Mouse (Mus musculus): ENCODE measurements around the gene Gm27021.

Gm27021 gene

GRCm38 (mm10) chr8:120667561-120668373 lies at the start of gene Gm27021, which contains the start of gene Cox4i1:
Gene Gm27021 (minus strand): TSS chr8:120668079.
Gene Cox4i1 (plus strand): TSS chr8:120668222.
- no peak for TF ChIP-seq GATA4 (IDR thresholded peaks at IDR 0.05; ENCODE audit: insufficient replicate concordance, low read length)

GRCm38 (mm10) chr8:120715996-120716680 lies 48.3 kb upstream of the Gm27021 start:
- TF ChIP-seq GATA4 (IDR thresholded peaks at IDR 0.05; ENCODE audit: insufficient replicate concordance, low read length), result no peak

GRCm38 (mm10) chr8:120715200-120715599 lies 47.3 kb upstream of the Gm27021 start:
- TF ChIP-seq GATA4 (IDR thresholded peaks at IDR 0.05; ENCODE audit: insufficient replicate concordance, low read length), result no peak

- TF ChIP-seq GATA4 (IDR thresholded peaks at IDR 0.05; ENCODE audit: insufficient replicate concordance, low read length), result no peak
Measured at GRCm38 (mm10) chr8:120709176-120709575, 41.3 kb upstream of the Gm27021 start.

- TF ChIP-seq GATA4 (IDR thresholded peaks at IDR 0.05; ENCODE audit: insufficient replicate concordance, low read length), result no peak
Measured at GRCm38 (mm10) chr8:120706193-120706592, 38.3 kb upstream of the Gm27021 start.

- no peak for TF ChIP-seq GATA4 (IDR thresholded peaks at IDR 0.05; ENCODE audit: insufficient replicate concordance, low read length)
Measured at GRCm38 (mm10) chr8:120705163-120705562, 37.3 kb upstream of the Gm27021 start.

GRCm38 (mm10) chr8:120704203-120704602 lies 36.3 kb upstream of the Gm27021 start:
- TF ChIP-seq GATA4 (IDR thresholded peaks at IDR 0.05; ENCODE audit: insufficient replicate concordance, low read length), result no peak

GRCm38 (mm10) chr8:120701758-120702465 lies 34.0 kb upstream of the Gm27021 start:
- no peak for TF ChIP-seq GATA4 (IDR thresholded peaks at IDR 0.05; ENCODE audit: insufficient replicate concordance, low read length)

GRCm38 (mm10) chr8:120700053-120700452 lies 32.2 kb upstream of the Gm27021 start:
- no peak for TF ChIP-seq GATA4 (IDR thresholded peaks at IDR 0.05; ENCODE audit: insufficient replicate concordance, low read length)

GRCm38 (mm10) chr8:120699565-120699964 lies 31.7 kb upstream of the Gm27021 start:
- TF ChIP-seq GATA4 (IDR thresholded peaks at IDR 0.05; ENCODE audit: insufficient replicate concordance, low read length), result peak; percentile 76

GRCm38 (mm10) chr8:120699079-120699478 lies 31.2 kb upstream of the Gm27021 start:
- TF ChIP-seq GATA4 (IDR thresholded peaks at IDR 0.05; ENCODE audit: insufficient replicate concordance, low read length), result no peak; the same call in 1 of the 2 replicates

GRCm38 (mm10) chr8:120698426-120698825 lies 30.5 kb upstream of the Gm27021 start:
- TF ChIP-seq GATA4 (IDR thresholded peaks at IDR 0.05; ENCODE audit: insufficient replicate concordance, low read length), result no peak

GRCm38 (mm10) chr8:120697979-120698272 lies 30.0 kb upstream of the Gm27021 start:
- TF ChIP-seq GATA4 (IDR thresholded peaks at IDR 0.05; ENCODE audit: insufficient replicate concordance, low read length), result no peak

- no peak for TF ChIP-seq GATA4 (IDR thresholded peaks at IDR 0.05; ENCODE audit: insufficient replicate concordance, low read length)
Measured at GRCm38 (mm10) chr8:120697154-120697978, 29.5 kb upstream of the Gm27021 start.
